Comparison of ENCODE assay signal across 27 mouse cellular contexts in the genomic region with DNA sequence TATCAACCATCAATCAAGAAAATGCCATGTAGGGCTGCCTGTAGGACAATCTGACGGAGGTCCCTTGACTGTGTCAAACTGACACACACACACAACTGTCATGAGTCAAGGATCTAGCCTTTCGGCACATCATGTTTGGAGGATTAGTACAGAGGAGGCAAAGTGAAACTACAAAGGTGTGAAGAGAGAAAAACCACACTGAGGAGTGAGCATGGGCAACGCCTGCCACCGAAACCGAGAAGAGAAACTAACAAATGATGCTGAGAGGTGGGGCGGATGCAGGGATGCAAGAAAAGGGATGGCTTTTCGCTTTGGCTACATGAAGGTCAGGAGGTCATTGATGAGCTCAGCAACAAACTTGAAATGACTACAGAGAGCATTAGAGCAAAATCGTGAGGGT.
DNase-seq lines count a peak whose midpoint lies in the region; ATAC-seq and TF ChIP-seq lines count a peak whose summit lies in the region.
"Had no signal": no experiment of that assay in that cellular context is flagged by ENCODE, and none has a peak within 500 bp of the region (broad histone marks: within the 10 kb centered on the region; RNA-seq: fewer than 3 reads in every experiment).

No protein-coding gene starts in this region.

- no peak overlapping the region for H3K9ac ChIP-seq in midbrain, postnatal 0 days (replicated peaks; ENCODE audit: low read length, poor library complexity, severe bottlenecking)
- H3K9ac ChIP-seq: embryonic facial prominence, embryonic 12.5 days; hindbrain, embryonic 15.5 days; liver, embryonic 12.5 days; liver, postnatal 0 days; midbrain, embryonic 13.5 days; neural tube, embryonic 13.5 days had no signal

- H3K36me3 ChIP-seq in midbrain, postnatal 0 days (ENCODE audit: insufficient read depth, low read length) = no peaks in the 10 kb centered on the region
- H3K36me3 ChIP-seq: embryonic facial prominence, embryonic 12.5 days; hindbrain, embryonic 10.5 days; hindbrain, embryonic 15.5 days; liver, embryonic 12.5 days; midbrain, embryonic 13.5 days; neural tube, embryonic 13.5 days had no signal

- H3K4me3 ChIP-seq in bone marrow, adult 2 months (replicated peaks; ENCODE audit: control insufficient read depth, low read depth, low read length) = no peak overlapping the region
- no peak overlapping the region for H3K4me3 ChIP-seq in midbrain, postnatal 0 days (ENCODE audit: low read depth, low read length)
- H3K4me3 ChIP-seq: embryonic facial prominence, embryonic 12.5 days; hindbrain, embryonic 10.5 days; hindbrain, embryonic 15.5 days; left cerebral cortex, adult 2 months; liver, embryonic 12.5 days; midbrain, embryonic 13.5 days; neural tube, embryonic 13.5 days had no signal

- no peaks in the 10 kb centered on the region for H3K4me1 ChIP-seq in bone marrow, adult 2 months (ENCODE audit: control insufficient read depth, insufficient read depth, low read length)
- H3K4me1 ChIP-seq in midbrain, postnatal 0 days (ENCODE audit: insufficient read depth, low read length) = no peaks in the 10 kb centered on the region
- H3K4me1 ChIP-seq: embryonic facial prominence, embryonic 12.5 days; hindbrain, embryonic 15.5 days; liver, embryonic 12.5 days; midbrain, embryonic 13.5 days; neural tube, embryonic 13.5 days had no signal

- no peaks in the 10 kb centered on the region for H3K9me3 ChIP-seq in midbrain, postnatal 0 days (ENCODE audit: low read length)
- H3K9me3 ChIP-seq: embryonic facial prominence, embryonic 12.5 days; hindbrain, embryonic 10.5 days; hindbrain, embryonic 15.5 days; liver, embryonic 12.5 days; midbrain, embryonic 13.5 days; neural tube, embryonic 13.5 days had no signal

- no peaks in the 10 kb centered on the region for H3K27me3 ChIP-seq in midbrain, postnatal 0 days (ENCODE audit: insufficient read depth, low read length)
- H3K27me3 ChIP-seq: embryonic facial prominence, embryonic 12.5 days; hindbrain, embryonic 15.5 days; liver, embryonic 12.5 days; midbrain, embryonic 13.5 days; neural tube, embryonic 13.5 days had no signal

- TF ChIP-seq CTCF in bone marrow, adult 2 months (IDR thresholded peaks at IDR 0.05; ENCODE audit: control insufficient read depth, insufficient read depth, low read length) = no peak
- TF ChIP-seq CTCF in midbrain, postnatal 0 days (IDR thresholded peaks at IDR 0.05) = no peak

- TF ChIP-seq POLR2A in bone marrow, adult 2 months (IDR thresholded peaks at IDR 0.05; ENCODE audit: borderline replicate concordance, control insufficient read depth, low read depth, low read length) = no peak

- peak overlapping the region; percentile 26; the same call in 1 of the 2 replicates for H3K27ac ChIP-seq in bone marrow, adult 2 months (ENCODE audit: control insufficient read depth, insufficient read depth, low read depth, low read length, poor library complexity)
- no peak overlapping the region for H3K27ac ChIP-seq in midbrain, postnatal 0 days (ENCODE audit: low read depth, low read length)
- H3K27ac ChIP-seq: embryonic facial prominence, embryonic 12.5 days; hindbrain, embryonic 10.5 days; hindbrain, embryonic 15.5 days; left cerebral cortex, adult 2 months; liver, embryonic 12.5 days; midbrain, embryonic 13.5 days; neural tube, embryonic 13.5 days had no signal

- WGBS in bone marrow, adult 2 months = 76% methylated on average over 8 of the region's 8 CpGs
- 92% methylated on average over 8 of the region's 8 CpGs for WGBS in midbrain, postnatal 0 days

- peak; percentile 98 for ATAC-seq in CD4-positive, CD25-positive, alpha-beta regulatory T cell, adult 4 months
- no peak for ATAC-seq in midbrain, postnatal 0 days (ENCODE audit: low FRiP score)
- ATAC-seq: forebrain, embryonic 14.5 days; intestine, postnatal 0 days; liver, embryonic 12.5 days; liver, postnatal 0 days; midbrain, embryonic 13.5 days had no signal

- H3K4me2 ChIP-seq in midbrain, postnatal 0 days (ENCODE audit: low read depth, low read length, poor library complexity, severe bottlenecking) = no peak overlapping the region
- H3K4me2 ChIP-seq: embryonic facial prominence, embryonic 12.5 days; hindbrain, embryonic 15.5 days; liver, embryonic 12.5 days; midbrain, embryonic 13.5 days; neural tube, embryonic 13.5 days had no signal

- DNase-seq in CD4-positive helper T cell, adult 2 months (ENCODE audit: low read depth, low spot score) = peak; percentile 88
- peak; percentile 42 for DNase-seq in naive thymus-derived CD4-positive, alpha-beta T cell, adult 2 months (ENCODE audit: low read depth)
- no peak for DNase-seq in midbrain, postnatal 0 days (ENCODE audit: low spot score)
- DNase-seq in neural tube, embryonic 10.5 days (ENCODE audit: extremely low spot score, low spot score) = no peak
- no peak for DNase-seq in frontal cortex, postnatal 14 days (ENCODE audit: low spot score in 2 of 2)
- no peak for DNase-seq in left cerebral cortex, adult 8-10 months (ENCODE audit: low spot score in 2 of 2)
- DNase-seq: adrenal gland, postnatal 10 days; cerebellum, adult 11 months; cerebellum, adult 9-11 months; embryo, embryonic 11 days; heart, postnatal 14 days; kidney, adult 9 months; kidney, postnatal 14 days; left cerebral cortex, postnatal 4 days; liver, postnatal 0 days; lung, postnatal 4 days had no signal

Comparison
In these comparisons a context has a peak if more than half of its experiments do, and no peak if none do; other contexts are left out.
1. DNase-seq: peak in CD4-positive helper T cell, adult 2 months (single experiment) and naive thymus-derived CD4-positive, alpha-beta T cell, adult 2 months (single experiment); none in midbrain, postnatal 0 days (single experiment), neural tube, embryonic 10.5 days (single experiment), frontal cortex, postnatal 14 days (0 of 2) and left cerebral cortex, adult 8-10 months (0 of 2).